Mouse (Mus musculus) megakaryocyte, adult 5-6 weeks (primary cell): Measurements from ENCODE around the gene Fads1. TPM values are rescaled to one million over a fixed set of nuclear protein-coding genes. Genes with fewer than 3 reads are reported as not detected.

Experiments used
- ATAC-seq: 2 replicates; pipeline ENCODE4 v1.8.0; 2016; ENCODE audit warnings: mild to moderate bottlenecking, inconsistent platforms; ENCODE audit not compliant: poor library complexity, severe bottlenecking
- total RNA-seq, 2 experiments: library from RNA; stranded (forward) in 1 of 2; stranded (reverse) in 1 of 2; fragments of 153-499, 151-499 nt in 1 of 2; fragments of 221-1000, 200-1000 nt in 1 of 2; gene quantifications; 2 replicates each; pipeline versions ENCODE4 v1.2.3 to v1.2.4; 2015 to 2017

Gene Fads1
- total RNA-seq, 2 experiments from 2014 or later, result 5.3 to 12.3 TPM

DNA sequence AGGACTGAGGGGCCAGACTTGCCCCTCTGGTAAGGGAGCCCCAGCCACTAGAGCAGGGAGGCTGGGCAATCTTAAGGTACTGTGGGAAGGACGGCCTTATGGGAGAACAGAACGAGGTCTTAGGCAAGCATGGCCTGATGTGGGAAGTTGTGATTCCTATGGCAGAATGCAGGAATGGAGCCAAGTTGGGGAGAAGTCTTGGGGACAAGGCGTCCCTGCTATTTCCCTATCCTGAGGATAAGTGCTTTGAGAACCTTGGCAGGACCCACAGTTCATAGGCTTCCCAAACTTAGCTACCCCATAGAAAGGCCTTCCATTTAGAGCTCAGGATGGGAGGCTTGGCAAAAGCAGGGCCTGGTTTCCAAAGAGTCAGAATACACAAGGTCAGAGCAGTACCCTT, 26.2 kb downstream of the Fads1 start:
- no peak for ATAC-seq

DNA sequence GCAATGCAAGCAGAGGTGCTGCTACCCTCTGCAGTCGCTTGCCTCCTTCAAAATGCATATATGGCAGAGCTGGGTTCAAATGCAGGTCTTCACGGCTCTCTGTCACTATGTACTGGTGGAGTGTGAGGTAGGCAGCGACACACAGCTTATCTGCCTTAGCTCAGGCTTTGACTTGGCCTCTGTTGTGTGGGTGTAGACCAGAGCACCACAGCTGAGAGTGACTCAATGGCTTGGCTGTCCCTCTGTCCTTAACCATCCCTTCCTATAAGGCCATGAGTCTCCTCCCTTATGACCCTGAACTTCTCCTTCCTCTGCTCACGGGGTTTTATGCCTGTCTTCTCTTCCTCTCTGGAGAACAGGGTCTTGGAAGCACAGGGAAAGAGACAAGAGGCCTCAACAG, 28.2 kb downstream of the Fads1 start:
- ATAC-seq, result no peak

DNA sequence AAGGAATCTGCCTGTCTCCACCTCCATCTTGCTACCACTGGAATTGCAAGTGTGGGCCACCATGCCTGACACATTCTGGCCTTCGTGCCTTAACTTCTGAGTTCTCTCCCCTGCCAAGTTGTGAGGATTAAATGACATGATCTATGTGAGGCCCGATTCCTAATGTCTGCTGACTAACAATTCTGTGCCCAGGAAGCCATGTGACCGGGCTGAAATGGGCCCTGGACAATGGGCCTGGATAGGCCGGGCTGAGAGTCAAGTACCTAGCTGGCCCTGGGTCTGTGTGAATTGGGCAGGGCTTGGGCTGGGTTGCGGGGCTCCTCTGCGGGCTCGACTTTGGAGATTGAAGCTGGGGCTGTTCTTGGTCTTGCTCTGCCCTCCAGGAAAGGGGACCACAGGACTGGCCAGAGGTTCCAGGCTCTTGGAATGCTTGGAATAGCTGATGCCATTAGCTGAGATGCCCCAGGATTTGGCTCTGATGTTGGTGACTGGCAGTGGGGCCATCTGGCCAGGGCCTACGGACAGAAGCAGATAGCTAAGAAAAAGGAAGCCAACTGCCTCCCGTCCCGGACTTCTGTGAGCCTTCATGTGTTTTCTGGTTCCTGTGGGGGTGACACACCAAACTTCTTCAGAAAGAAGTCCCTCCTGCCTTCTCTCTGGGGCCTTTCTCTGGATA, 31.2 kb downstream of the Fads1 start:
- ATAC-seq, result no peak

DNA sequence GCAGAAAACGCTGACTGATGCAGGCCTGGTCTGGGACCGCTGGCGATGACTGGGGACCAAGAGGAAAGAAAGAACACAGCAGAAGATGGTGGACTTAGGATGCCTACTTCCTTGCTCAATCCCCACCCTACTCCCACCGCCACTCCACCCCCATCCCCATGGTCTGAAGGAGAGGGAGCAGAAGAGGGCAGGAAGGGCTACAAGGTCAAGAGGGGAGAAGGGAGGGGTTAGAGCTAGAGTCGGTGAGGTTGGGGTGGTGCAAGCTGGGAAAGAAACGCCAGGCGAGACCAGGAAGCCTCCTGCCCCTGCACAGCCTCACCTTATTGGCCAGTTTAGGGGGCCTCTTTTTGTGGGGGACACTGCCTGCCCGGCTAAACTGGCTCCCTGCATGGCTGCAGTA, 33.4 kb downstream of the Fads1 start:
- no peak for ATAC-seq

DNA sequence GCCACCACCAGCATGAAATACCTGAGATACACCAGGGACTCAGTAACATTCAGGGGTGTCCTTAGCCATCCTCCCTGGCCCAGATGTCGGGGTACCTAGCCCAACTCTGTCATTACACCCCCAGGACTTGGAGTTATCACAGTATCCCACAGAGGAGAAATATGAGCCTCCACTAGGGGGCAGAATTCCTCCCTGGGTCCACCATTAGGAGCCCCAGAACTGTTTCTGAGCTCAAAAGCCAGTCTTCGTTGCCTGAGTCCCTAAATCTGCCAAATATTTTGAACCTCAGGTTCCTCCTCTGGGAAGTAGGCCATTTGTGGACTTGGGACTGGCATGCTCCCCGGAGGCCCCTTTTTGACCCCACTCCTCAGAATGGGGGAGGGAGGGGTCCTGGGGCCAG, 36.4 kb downstream of the Fads1 start:
- ATAC-seq, result no peak

DNA sequence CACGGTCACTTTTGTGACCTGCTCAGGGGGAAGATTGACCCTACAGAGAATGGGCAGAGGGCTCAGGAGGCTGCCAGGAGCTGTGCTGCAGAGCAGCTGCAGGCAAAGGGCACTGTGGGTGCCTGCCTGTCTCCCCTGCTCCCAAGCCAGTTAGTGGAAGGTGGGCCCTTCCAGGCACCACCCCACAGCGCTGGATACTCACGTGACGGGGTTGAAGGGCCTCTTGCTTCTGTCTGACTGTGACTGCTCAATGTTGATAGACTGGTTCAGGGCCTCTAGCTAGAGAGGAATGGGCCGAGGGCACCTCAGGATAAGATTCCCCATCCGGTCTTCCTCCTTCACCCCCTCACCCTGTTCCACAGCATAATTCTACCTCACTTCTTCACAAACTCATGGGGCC, 36.9 kb downstream of the Fads1 start:
- no peak for ATAC-seq

DNA sequence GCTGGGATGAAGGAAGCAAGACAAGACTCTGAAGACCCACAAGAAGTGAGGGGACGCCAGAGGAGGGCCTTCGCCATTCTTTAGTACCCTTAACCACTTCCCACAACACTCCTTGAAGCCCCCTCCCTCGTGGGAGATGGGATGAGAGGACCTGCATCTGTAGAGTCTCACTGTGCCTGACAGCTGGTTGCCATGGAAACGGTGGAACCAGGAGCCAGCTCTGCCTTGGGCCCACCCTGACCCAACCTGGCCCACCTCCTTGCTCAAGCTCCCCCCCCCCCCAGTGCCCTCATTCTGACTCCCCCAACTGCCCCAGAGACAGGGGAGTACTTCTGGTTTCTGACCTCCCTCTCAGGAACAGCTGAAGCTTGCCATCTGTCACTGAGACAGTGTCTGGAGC, 38.9 kb downstream of the Fads1 start:
- no peak for ATAC-seq

DNA sequence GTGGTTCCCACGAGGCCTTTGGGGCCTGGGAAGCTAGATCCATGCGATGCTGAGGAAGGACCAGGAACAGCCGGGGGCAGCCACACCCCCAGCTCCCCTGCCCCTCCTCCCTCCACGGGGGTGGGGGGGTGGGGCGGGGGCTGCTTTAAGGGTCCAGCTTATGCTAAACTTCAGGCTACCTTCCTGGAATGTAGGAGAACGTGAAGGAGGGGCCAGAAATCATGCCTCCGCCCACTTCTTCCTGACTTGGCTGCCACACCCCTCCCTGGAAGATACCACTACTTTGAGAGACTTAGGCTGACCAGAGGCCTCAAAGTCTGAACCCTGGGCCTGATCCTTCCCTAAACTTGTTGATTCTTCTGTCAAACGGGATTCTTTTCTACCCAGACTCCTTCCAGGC, 40.0 kb downstream of the Fads1 start:
- ATAC-seq, result no peak

DNA sequence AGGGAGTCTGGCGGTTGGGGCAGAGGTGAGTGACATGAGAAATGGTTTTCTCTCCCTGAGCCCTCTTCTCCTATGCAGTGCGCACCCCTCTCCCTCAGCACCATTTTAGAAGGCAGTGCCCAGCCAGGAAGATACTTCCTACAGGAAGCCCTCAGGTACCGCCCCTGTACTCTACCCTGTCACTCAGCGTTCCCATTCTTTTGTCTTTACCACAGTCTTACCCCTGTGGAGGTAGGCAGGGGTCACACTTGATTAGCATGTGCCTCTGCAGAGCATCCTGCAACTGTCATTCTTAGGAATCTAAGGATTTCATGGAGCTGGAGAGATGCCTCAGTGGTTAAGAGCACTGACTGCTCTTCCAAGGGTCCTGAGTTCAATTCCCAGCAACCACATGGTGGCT, 40.9 kb downstream of the Fads1 start:
- ATAC-seq, result no peak

DNA sequence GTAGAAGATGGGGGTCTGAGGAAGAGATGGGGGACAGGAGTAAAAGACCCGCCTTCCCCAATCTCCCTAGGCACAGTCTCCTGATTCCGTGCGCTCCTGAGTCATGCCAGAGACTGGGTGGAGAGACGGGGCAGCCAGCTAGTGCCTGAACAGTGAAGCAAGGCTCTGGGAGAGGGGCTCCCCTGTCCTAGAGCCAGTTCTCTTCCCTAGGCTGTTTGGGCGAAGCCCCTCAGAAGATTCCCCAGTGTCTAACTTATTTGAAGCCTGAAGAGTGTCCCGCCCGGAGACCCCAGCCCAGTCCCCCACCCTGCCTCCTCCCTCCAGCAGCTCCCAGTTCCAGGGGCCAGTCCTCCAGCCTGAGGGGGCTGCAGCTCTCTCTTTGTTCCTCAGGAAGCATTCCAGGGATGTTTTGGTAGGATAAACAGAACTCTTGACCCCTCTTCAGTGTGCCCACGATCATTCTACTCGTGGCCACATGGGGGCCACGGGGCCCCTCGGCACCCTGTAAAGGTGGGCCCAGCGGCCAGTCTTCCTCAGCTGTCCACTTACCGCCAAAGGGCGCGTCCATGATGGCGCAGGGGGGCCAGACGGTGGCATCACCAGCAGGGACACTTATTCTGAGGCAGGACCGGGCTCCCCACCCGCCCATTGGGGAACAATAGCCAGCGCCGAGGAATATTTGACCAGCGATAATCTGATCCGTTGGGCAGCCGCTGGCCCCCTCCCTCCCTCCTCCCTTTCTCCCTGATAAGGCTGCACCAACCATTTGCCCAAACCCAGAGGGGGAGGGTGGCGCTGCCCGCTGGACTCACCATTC, 42.2 kb downstream of the Fads1 start:
- ATAC-seq, result no peak

DNA sequence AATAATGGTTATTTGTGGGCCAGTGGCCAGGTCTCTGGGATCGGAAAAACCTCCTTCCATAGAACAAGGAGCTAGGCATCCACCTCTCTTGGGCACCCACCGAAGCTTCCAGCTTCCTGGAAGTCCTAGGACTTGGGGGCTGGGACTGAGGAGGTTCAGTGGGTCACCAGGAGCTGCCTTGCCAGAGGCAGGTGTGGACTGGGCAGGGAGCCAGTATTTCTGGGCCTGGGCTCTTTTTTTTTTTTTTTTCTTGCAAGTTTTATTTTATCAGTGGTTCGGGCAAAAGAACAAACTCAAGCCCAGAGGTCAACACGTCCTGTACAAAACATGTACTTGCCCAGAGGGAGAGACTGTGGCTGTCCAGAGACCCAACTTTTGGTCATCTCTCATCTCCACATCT, 43.1 kb downstream of the Fads1 start:
- ATAC-seq, result no peak

DNA sequence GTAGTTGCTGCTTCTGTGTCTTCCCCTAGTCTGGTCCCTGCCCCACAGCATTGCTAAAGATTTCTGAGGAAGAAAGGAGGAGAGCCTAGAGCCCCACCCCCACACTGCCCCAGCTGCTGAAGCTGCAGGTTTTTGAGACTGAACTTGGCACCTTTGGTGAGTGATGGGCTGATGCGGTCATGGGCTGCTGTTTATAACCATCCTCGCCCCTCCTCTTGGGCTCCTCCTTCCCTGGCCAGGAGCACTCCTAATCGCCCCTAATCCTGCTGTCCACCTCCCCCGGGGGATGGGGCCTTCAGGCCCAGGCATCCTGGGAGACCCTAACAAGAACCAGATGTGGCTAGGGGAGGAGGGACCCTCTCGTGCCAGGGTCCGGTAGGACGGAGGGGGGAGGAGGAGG, 48.3 kb downstream of the Fads1 start:
- ATAC-seq, result no peak

DNA sequence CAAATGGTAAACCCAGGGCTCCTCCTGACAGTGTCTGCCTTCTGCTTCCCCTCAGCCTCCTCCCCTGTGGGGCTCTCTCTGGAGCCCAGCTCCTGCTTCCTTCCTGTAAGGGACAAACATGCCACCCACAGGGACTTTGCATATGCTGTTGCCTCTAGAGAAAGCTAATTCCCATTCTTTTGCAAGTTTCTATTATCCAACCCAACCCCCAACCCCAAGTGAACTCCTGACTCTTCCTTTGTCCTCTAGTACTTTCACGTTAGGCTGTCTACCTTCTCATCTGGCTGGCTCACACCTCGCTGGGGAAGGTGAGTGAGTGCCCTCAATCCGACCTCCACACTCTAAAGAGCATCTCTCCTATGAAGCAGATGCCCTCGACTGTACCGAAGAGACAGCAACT, 49.2 kb downstream of the Fads1 start:
- ATAC-seq, result no peak

DNA sequence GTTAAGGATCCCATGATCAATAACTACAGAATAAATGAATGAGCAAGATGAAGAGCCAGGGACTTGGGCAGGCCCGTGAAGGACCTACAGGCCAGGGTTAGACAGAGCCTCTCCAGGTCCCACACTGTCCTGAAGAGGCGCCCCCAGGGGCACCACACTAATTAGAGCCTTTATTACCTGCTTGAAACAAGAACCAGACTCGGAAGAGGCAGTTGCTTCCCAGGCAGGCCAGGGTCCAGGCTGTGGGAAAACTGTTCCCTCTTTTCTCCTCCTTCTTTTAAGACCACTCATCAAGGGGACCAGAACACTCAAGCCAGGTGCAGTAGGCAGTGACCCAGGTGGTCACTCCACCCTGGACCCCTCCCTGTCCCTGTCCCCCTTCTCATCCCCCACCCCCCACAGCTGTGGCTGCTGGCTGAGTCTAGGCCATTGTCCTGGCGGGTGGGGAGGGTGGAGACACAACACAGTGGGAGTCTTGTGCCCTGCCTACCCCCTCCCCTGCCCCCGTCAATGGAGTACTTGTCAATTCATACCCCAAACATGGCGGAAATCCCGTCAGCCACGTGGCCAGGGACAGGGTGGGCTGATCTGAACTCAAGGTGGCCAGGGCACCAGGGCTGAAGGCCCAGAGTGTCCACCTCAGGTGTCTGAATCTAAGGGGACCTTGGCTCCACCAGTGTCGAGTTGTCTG, 49.8 kb downstream of the Fads1 start:
- no peak for ATAC-seq

DNA sequence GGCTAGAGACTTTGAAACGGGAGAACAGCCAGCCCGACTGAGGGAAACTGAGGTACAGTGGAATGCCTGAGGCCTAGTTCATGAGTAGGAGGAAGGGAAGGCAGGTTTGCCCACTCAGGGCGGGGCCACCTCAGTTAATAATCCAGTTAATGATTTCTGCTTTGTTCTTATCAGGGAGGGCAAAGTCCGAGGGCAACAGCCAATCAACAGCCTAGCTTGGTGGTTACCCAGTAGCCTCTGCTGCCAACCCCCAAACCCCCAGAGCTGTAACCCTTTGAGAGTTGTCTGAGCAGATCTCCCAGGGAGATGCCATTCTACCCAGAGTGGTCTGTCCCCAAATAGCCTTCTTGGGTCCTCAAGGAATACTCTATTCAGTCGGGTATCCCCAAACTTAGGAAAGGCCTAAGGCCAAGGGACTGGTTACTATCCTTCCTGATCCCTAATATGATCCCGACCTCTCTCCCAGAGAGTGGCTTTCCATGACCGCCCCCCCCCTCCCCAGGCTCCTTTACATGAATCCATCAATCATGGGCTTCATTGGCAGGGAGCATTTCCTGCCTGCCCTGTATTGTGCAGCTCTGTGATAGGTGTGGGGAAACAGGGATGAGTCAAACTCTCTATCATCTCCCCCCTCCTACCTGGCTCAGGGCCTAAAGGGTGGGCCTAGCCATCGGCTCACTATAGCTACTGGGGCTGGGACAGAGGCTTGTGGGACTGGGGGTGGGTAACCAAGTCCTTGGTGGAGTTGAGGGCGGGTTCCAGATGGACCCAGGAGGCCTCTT, 53.3 kb downstream of the Fads1 start:
- ATAC-seq, result no peak

DNA sequence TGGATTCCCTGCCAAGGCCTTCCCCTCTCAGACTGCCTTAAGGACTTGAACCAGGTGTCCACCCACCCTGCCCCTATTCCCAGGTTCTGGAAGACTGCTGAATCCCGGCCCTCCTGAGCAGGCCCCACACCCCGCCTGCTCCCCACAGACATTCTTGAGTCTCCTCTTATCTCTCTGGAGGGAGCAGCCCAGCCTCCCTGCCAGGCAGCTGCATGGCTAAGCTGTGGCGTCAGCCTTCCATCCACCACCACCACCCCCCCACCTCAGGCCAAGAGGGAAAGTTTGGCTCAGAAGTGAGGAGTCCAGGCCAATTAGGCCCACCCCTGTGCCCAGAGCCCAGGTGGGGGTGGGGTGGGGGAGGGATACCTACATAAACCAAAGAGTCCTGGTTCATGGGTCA, 55.8 kb downstream of the Fads1 start:
- ATAC-seq, result no peak

DNA sequence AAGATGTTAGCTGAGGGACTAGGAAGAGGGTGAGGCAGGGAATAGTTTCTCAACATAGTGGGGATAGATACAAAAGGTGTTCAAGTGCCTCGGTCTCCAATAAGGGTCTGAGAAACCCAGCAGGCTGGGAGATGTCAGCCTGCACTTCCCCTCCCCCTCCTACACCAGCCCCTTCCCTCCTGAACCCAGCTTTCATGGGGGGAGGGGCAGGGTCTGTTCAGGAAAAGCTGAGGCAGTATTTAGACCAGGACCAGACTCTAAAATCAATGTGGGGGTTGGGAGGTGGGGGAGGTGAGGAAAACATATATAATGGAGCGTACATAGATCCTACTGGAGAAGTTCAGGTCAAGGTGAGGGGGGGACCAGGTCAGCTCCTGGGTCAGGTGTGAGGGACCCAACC, 56.7 kb downstream of the Fads1 start:
- ATAC-seq, result no peak

DNA sequence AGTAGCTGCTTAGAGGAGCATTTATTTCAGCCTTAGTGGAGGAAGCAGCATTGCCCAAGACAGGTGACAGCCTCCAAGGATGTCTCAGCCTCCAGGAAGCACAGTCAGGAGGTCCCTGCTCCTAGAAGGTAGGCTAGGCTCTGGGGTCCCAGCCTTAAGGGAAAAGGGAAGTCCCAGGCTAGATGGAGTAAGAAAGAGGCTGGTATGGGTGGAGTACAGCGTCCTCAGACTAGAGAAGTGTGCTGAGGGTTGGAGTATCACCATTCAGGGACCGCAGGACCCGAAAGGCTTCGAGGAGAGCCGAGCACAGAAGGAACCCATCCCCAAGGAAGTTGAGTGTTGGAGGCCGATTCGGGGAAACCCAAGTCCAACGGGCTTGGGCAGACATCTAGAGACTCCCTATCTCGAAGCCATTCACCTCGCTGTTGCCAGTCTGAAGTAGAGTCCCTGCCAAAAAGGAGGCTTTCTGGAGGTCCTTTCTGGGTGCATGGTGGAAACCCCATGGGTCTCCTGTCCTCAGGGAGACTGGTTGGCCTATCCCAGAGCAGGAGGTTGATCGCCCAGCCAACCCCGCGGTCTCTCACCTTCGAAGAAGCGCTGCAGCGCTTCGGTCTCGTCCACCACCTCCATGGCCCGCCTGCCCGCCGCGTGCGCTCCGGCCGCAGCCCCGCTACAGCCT, 57.4 kb downstream of the Fads1 start:
- ATAC-seq, result peak; percentile 52

DNA sequence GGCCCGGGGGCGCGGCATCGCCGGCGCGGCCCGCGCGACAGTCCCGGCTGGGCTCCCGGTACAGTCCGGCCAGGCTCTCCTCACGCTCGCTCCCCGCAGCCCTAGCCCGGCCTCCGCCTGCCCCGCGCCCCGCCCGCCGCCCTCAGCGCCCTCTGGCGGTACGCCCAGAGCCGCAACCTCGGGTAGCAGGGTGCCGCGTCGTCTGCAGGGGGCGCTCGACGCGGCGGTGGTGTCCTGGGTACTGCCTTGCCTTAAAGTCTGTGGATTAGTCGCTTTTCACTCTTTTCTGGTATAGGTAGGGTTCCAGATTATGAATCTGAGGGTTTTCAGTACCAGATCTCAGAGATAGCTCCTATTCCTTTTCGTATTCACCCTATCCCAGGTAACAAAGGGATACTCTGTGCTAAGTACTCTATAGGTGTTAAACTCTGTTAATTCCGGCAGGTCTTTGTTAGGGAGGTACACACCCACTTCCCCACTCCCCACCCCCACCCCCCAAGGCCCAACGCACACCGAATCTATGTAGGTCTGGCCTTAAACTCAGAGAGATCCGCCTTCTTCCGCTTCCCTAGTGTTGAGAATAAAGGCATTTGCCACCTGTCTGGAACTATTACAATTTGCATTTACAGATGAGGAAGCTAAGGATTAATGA, 58.1 kb downstream of the Fads1 start, which contains the start of gene Myrf:
Gene Myrf, minus strand, starts transcription at position 95 of the 652 bp plus-strand sequence.
- ATAC-seq, result peak; percentile 82

DNA sequence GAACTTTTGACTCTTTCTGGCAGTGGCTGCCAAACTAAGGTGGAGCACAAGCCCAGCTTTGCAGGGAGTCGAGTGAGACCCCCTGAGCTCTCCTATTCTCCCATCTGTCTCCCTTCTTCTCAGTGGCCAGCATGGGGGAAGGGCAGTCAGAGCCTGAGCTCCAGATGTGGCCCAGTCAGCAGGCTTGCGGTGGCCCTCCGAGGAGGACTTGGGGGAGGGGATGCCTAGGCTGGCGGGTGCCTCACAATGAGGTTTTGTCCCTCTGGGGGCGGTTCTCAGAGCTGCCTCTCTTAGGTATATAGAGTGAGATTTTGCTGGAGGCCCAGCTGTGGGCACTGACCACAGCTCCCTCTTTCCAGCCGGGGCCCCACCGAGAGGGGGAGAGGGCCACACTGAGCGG, 60.2 kb downstream of the Fads1 start:
- no peak for ATAC-seq
